Mouse (Mus musculus) CH12.LX (cell line): ENCODE data around the gene Foxa3. TPM values are rescaled to one million over a fixed set of nuclear protein-coding genes. Genes with fewer than 3 reads are reported as not detected.

Source experiments
- DNase-seq: peaks from one replicate; pipeline ENCODE4 v3.0.0-alpha.2; 2013; ENCODE audit errors: extremely low read depth
- H3K27ac ChIP-seq: 2 replicates; pipeline ENCODE4 v1.5.1; 2012; ENCODE audit warnings: low read depth, mild to moderate bottlenecking, control low read depth, moderate library complexity; ENCODE audit not compliant: insufficient read depth
- H3K27me3 ChIP-seq: replicated peaks from 2 replicates; pipeline ENCODE3; 2012; ENCODE audit warnings: inconsistent platforms
- H3K36me3 ChIP-seq, 2 experiments: replicated peaks in 1 of 2; 2 replicates each; pipeline versions ENCODE3 to v1.6.1; 2012; ENCODE audit warnings: inconsistent platforms in 1 of 2, low read length in 1 of 2, mild to moderate bottlenecking in 1 of 2, mixed read lengths in 1 of 2, moderate library complexity in 1 of 2; ENCODE audit not compliant: control insufficient read depth in 1 of 2, insufficient read depth in 1 of 2
- H3K4me1 ChIP-seq, 2 experiments: 2 replicates each; pipeline ENCODE4 v1.6.1; 2012; ENCODE audit warnings: inconsistent platforms in 1 of 2, moderate library complexity in 1 of 2; ENCODE audit not compliant: insufficient read depth in 2 of 2, control insufficient read depth in 1 of 2
- H3K4me2 ChIP-seq: 2 replicates; pipeline ENCODE4 v1.6.1; 2012; ENCODE audit warnings: low read depth, mild to moderate bottlenecking, control low read depth; ENCODE audit not compliant: poor library complexity, insufficient read depth, severe bottlenecking
- H3K4me3 ChIP-seq, 3 experiments: fragments of 150-350 bp in 1 of 3; sonication (generic) in 1 of 3; replicated peaks in 1 of 3; 2 replicates each; pipeline versions ENCODE3 to v1.5.1; 2011 to 2012; ENCODE audit warnings: low read depth in 2 of 3, low read length in 2 of 3, mild to moderate bottlenecking in 2 of 3, moderate library complexity in 2 of 3, control low read depth in 1 of 3, improper control_type of control experiment in 1 of 3, inconsistent platforms in 1 of 3, mixed read lengths in 1 of 3; ENCODE audit not compliant: poor library complexity in 1 of 3
- H3K79me2 ChIP-seq: replicated peaks from 2 replicates; pipeline ENCODE4 v1.6.1; 2012; ENCODE audit warnings: mild to moderate bottlenecking, moderate library complexity; ENCODE audit not compliant: control insufficient read depth, poor library complexity, insufficient read depth, severe bottlenecking; ENCODE audit errors: extremely low read depth
- H3K9ac ChIP-seq: 2 replicates; pipeline ENCODE4 v1.6.1; 2012; ENCODE audit warnings: low read depth, mild to moderate bottlenecking, control low read depth, moderate library complexity; ENCODE audit not compliant: insufficient read depth
- H3K9me3 ChIP-seq: replicated peaks from 2 replicates; pipeline ENCODE3; 2012; ENCODE audit warnings: low read length, inconsistent platforms, mixed read lengths
- BHLHE40 ChIP-seq: IDR thresholded peaks from 2 replicates; pipeline ENCODE4 v1.6.1; 2011; ENCODE audit warnings: mild to moderate bottlenecking, low read depth, low read length, improper control_type of control experiment
- CHD1 ChIP-seq: IDR thresholded peaks from 2 replicates; pipeline ENCODE4 v1.6.1; 2012; ENCODE audit warnings: low read depth, low read length, improper control_type of control experiment, inconsistent platforms
- CHD2 ChIP-seq: IDR thresholded peaks from 2 replicates; pipeline ENCODE4 v1.6.1; 2011; ENCODE audit warnings: low read length, improper control_type of control experiment
- E2F4 ChIP-seq: IDR thresholded peaks from 2 replicates; pipeline ENCODE4 v1.6.1; 2011; ENCODE audit warnings: low read depth, low read length, improper control_type of control experiment; ENCODE audit not compliant: insufficient replicate concordance
- ELF1 ChIP-seq: IDR thresholded peaks from 2 replicates; pipeline ENCODE4 v1.6.1; 2014; ENCODE audit warnings: low read depth, mild to moderate bottlenecking, inconsistent platforms, low read length, improper control_type of control experiment
- EP300 ChIP-seq: IDR thresholded peaks from 2 replicates; pipeline ENCODE4 v1.6.1; 2011; ENCODE audit warnings: low read length, improper control_type of control experiment
- ETS1 ChIP-seq: conservative IDR thresholded peaks from 2 replicates; pipeline ENCODE4 v1.6.1; 2012; ENCODE audit warnings: low read depth, mild to moderate bottlenecking, inconsistent platforms, low read length, improper control_type of control experiment, moderate library complexity
- HCFC1 ChIP-seq: IDR thresholded peaks from 2 replicates; pipeline ENCODE4 v1.6.1; 2012; ENCODE audit warnings: low read depth, mild to moderate bottlenecking, inconsistent platforms, low read length, improper control_type of control experiment
- JUN ChIP-seq: IDR thresholded peaks from 2 replicates; pipeline ENCODE4 v1.6.1; 2011; ENCODE audit warnings: low read depth, mild to moderate bottlenecking, low read length, improper control_type of control experiment, moderate library complexity; ENCODE audit not compliant: insufficient read depth
- JUND ChIP-seq: conservative IDR thresholded peaks from 2 replicates; pipeline ENCODE4 v1.6.1; 2011; ENCODE audit warnings: low read depth, low read length, improper control_type of control experiment
- KAT2A ChIP-seq: IDR thresholded peaks from 2 replicates; pipeline ENCODE4 v1.6.1; 2012; ENCODE audit warnings: low read length, improper control_type of control experiment, inconsistent platforms; ENCODE audit not compliant: insufficient replicate concordance
- MAFK ChIP-seq: IDR thresholded peaks from 2 replicates; pipeline ENCODE4 v1.6.1; 2011; ENCODE audit warnings: low read length, improper control_type of control experiment; ENCODE audit not compliant: insufficient replicate concordance
- MAX ChIP-seq: IDR thresholded peaks from 2 replicates; pipeline ENCODE4 v1.6.1; 2011; ENCODE audit warnings: low read length, improper control_type of control experiment
- MAZ ChIP-seq: IDR thresholded peaks from 2 replicates; pipeline ENCODE4 v1.6.1; 2012; ENCODE audit warnings: low read depth, mild to moderate bottlenecking, inconsistent platforms, low read length, improper control_type of control experiment, moderate library complexity
- MEF2A ChIP-seq: IDR thresholded peaks from 2 replicates; pipeline ENCODE4 v1.6.1; 2014; ENCODE audit warnings: low read depth, mild to moderate bottlenecking, inconsistent platforms, low read length, improper control_type of control experiment, borderline replicate concordance
- MXI1 ChIP-seq: IDR thresholded peaks from 2 replicates; pipeline ENCODE4 v1.6.1; 2011; ENCODE audit warnings: mild to moderate bottlenecking, low read depth, low read length, improper control_type of control experiment
- NELFE ChIP-seq: IDR thresholded peaks from 2 replicates; pipeline ENCODE4 v1.6.1; 2011; ENCODE audit warnings: low read depth, low read length, improper control_type of control experiment
- NRF1 ChIP-seq: IDR thresholded peaks from 2 replicates; pipeline ENCODE4 v1.6.1; 2014; ENCODE audit warnings: low read depth, mild to moderate bottlenecking, inconsistent platforms, low read length, improper control_type of control experiment, moderate library complexity
- PAX5 ChIP-seq: IDR thresholded peaks from 2 replicates; pipeline ENCODE4 v1.6.1; 2012; ENCODE audit warnings: low read length, inconsistent platforms, mixed read lengths
- POLR2AphosphoS2 ChIP-seq: IDR thresholded peaks from 2 replicates; pipeline ENCODE4 v1.6.1; 2011; ENCODE audit warnings: low read depth, low read length, improper control_type of control experiment
- RCOR1 ChIP-seq: conservative IDR thresholded peaks from 2 replicates; pipeline ENCODE4 v1.6.1; 2012; ENCODE audit warnings: low read depth, mild to moderate bottlenecking, inconsistent platforms, low read length, improper control_type of control experiment
- SIN3A ChIP-seq: IDR thresholded peaks from 2 replicates; pipeline ENCODE4 v1.6.1; 2012; ENCODE audit warnings: low read length, improper control_type of control experiment, inconsistent platforms
- UBTF ChIP-seq: IDR thresholded peaks from 2 replicates; pipeline ENCODE4 v1.6.1; 2012; ENCODE audit warnings: low read depth, mild to moderate bottlenecking, inconsistent platforms, low read length, improper control_type of control experiment, moderate library complexity
- USF1 ChIP-seq: IDR thresholded peaks from 2 replicates; pipeline ENCODE4 v1.6.1; 2014; ENCODE audit warnings: low read depth, mild to moderate bottlenecking, inconsistent platforms, low read length, improper control_type of control experiment
- ZC3H11A ChIP-seq: IDR thresholded peaks from 2 replicates; pipeline ENCODE4 v1.6.1; 2012; ENCODE audit warnings: low read depth, mild to moderate bottlenecking, inconsistent platforms, low read length, improper control_type of control experiment
- ZMIZ1 ChIP-seq: IDR thresholded peaks from 2 replicates; pipeline ENCODE4 v1.6.1; 2012; ENCODE audit warnings: low read depth, mild to moderate bottlenecking, inconsistent platforms, low read length, improper control_type of control experiment
- dilution Hi-C: fragments of 300-500 bp; cut with MboI; formaldehyde crosslinking; loops from 2 replicates; pipeline ENCODE4 v1.14.3; 2020; ENCODE audit warnings: low sequenced_read_pairs; ENCODE audit not compliant: extremely low pct_unique_long_range_greater_than_20kb, extremely low pct_ligation_motif_present
- in situ Hi-C: fragments of 300-500 bp; cut with MboI; formaldehyde crosslinking; loops from 3 replicates; pipeline ENCODE4 v1.14.3; 2019; ENCODE audit warnings: low sequenced_read_pairs, low pct_ligation_motif_present, low pct_unique_long_range_greater_than_20kb, mixed read lengths
- polyA plus RNA-seq: library from polyadenylated mRNA; unstranded; fragments of >175 nt; gene quantifications from 2 replicates; pipeline ENCODE4 v1.2.1, GENCODE M21; 2012; ENCODE audit warnings: low read depth; ENCODE audit not compliant: insufficient read length
- total RNA-seq, 2 experiments: library from RNA; depleted of rRNA; stranded (reverse); fragments of 300-350 nt in 1 of 2; fragments of >200 nt in 1 of 2; gene quantifications; 2 replicates each; pipeline ENCODE4 v1.2.3; 2012 to 2014

The Foxa3 gene
- total and polyA plus RNA-seq, 3 experiments, result 0.08 TPM; not detected in 2

DNA sequence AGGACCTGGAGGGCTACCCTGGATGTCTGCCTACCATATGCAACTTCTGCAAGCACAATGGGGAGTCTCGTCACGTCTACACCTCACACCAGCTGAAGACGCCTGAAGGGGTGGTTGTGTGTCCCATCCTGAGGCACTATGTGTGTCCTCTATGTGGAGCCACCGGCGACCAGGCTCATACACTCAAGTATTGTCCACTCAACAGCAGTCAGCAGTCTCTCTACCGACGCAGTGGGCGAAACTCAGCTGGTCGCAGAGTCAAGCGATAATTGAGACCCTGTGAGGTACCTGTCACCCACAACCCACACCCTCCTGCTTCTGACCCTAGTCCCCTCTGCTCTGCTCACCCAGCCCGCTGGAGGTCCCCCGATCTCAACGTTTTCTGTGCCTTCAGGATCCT lies 35.6 kb downstream of the Foxa3 start:
- Histone ChIP-seq H3K9ac (no peak overlapping the region), H3K4me1 (peaks cover 7 to 16% of the 10 kb centered on the region in 2 experiments), H3K4me2 (no peak overlapping the region), H3K27me3 (peaks cover 67% of the 10 kb centered on the region), H3K36me3 (peaks cover 0 to 10% of the 10 kb centered on the region in 2 experiments), H3K27ac (no peak overlapping the region), H3K9me3 (peaks cover 2% of the 10 kb centered on the region), H3K79me2 (no peaks in the 10 kb centered on the region), H3K4me3 (no peak overlapping the region)
- dilution Hi-C loops, result no loop called here
- TF ChIP-seq KAT2A (no peak), POLR2AphosphoS2 (no peak), JUND (no peak), NELFE (no peak), ETS1 (no peak), PAX5 (no peak)
- in situ Hi-C loops, result loop anchor here (10.0 kb wide), 1 partner anchor 93 kb away; no protein-coding TSS in a partner anchor
- no peak for DNase-seq

DNA sequence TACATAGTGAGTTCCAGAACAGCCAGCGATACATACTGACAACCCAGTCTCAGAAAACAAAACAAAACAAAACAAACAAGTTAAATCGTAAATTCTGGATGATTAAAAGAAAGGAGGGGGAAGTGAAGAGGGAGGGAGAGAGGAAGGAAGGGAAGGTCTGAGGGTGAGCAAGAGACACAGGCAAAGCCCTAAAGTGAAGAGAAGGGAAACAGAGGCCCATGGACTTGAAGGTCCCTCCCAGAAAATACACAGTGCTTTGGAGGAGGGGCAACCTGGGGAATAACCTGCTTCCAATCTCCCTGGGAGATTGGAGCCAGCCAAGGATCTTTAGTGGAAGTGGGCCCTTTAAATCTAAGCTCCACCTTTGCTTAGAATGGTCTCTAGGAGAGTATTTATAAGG lies 36.2 kb downstream of the Foxa3 start, which contains the start of gene Nanos2:
TSS of gene Nanos2 (plus strand) at position 301 of the 400 bp plus-strand sequence.
- Histone ChIP-seq H3K27me3 (peaks cover 73% of the 10 kb centered on the region), H3K9ac (no peak within 1 kb of the TSS)

DNA sequence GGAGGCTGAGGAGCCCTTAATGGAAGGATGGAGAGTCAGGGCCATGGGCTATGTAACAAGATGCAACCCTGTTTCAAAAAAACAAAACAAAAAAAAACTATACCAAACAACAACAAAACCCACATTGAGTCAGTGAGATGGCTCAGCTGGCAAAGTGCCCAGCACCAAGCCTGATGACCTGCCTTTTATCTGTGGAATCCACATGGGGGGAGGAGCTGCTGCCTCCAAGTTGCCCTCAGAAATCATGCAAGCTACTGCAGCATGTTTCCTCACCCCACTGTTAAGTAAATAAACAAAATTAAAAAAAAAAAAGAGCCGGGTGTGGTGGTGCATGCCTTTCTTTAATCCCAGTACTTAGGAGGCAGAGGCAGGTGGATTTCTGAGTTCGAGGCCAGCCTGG lies 36.8 kb downstream of the Foxa3 start:
- Histone ChIP-seq H3K36me3 (no peaks in the 10 kb centered on the region), H3K4me3 (no peak overlapping the region), H3K27me3 (peaks cover 76% of the 10 kb centered on the region), H3K27ac (no peak overlapping the region), H3K9me3 (no peaks in the 10 kb centered on the region), H3K4me2 (no peak overlapping the region), H3K79me2 (no peaks in the 10 kb centered on the region), H3K4me1 (peaks cover 3 to 9% of the 10 kb centered on the region in 2 experiments), H3K9ac (no peak overlapping the region)
- DNase-seq, result no peak
- in situ Hi-C loops, result loop anchor here (10.0 kb wide), 1 partner anchor 92 kb away; no protein-coding TSS in a partner anchor
- dilution Hi-C loops, result no loop called here
- TF ChIP-seq BHLHE40 (no peak), NRF1 (no peak), MEF2A (no peak), HCFC1 (no peak), CHD2 (no peak), MAZ (no peak), MXI1 (no peak), ZC3H11A (no peak), UBTF (no peak), KAT2A (no peak), JUN (no peak), USF1 (no peak), ELF1 (no peak), POLR2AphosphoS2 (no peak), SIN3A (no peak), MAFK (no peak), MAX (no peak), E2F4 (no peak)

More for the DNA sequence above, 36.2 kb downstream of the Foxa3 start, which contains the start of gene Nanos2:
- dilution Hi-C loops, result no loop called here
- Histone ChIP-seq H3K27ac (no peak within 1 kb of the TSS), H3K4me2 (no peak within 1 kb of the TSS), H3K9me3 (peaks cover 1% of the 10 kb centered on the region), H3K4me3 (no peak within 1 kb of the TSS), H3K36me3 (peaks cover 0 to 4% of the 10 kb centered on the region in 2 experiments), H3K79me2 (no peaks in the 10 kb centered on the region), H3K4me1 (peaks cover 7 to 15% of the 10 kb centered on the region in 2 experiments)
- no peak for TF ChIP-seq RCOR1
- no peak for TF ChIP-seq ETS1
- TF ChIP-seq MXI1, result no peak
- TF ChIP-seq MAX, result no peak
- TF ChIP-seq PAX5, result no peak
- TF ChIP-seq NRF1, result no peak
- TF ChIP-seq HCFC1, result no peak
- TF ChIP-seq POLR2AphosphoS2, result no peak
- no peak for TF ChIP-seq ZMIZ1
- TF ChIP-seq CHD1, result no peak
- no peak for TF ChIP-seq EP300
- in situ Hi-C loops, result loop anchor here (10.0 kb wide), 1 partner anchor 92 kb away; no protein-coding TSS in a partner anchor
- no peak for DNase-seq
